Mouse (Mus musculus) erythroid progenitor cell, adult 5-6 weeks (primary cell): ENCODE measurements around the gene Gm14139. TPM values are rescaled to one million over a fixed set of nuclear protein-coding genes. Genes with fewer than 3 reads are reported as not detected.
"Not testable (repeated sequence)": the region's sequence is repeated elsewhere in the genome, so short reads cannot be mapped to it uniquely, and the experiment has no call there.

Experiments used
- ATAC-seq: replicated peaks from 2 replicates; pipeline ENCODE4 v1.8.0; 2016; ENCODE audit warnings: moderate number of reproducible peaks, mild to moderate bottlenecking, moderate TSS enrichment, inconsistent platforms; ENCODE audit not compliant: poor library complexity, low FRiP score, severe bottlenecking
- total RNA-seq, 2 experiments: library from RNA; stranded (forward) in 1 of 2; stranded (reverse) in 1 of 2; fragments of 150-400 nt in 1 of 2; fragments of 186-747, 209-891 nt in 1 of 2; gene quantifications; 2 replicates each; pipeline versions ENCODE4 v1.2.3 to v1.2.4; 2015 to 2017; ENCODE audit warnings: low replicate concordance in 2 of 2

Gene Gm14139
- not detected in 2 replicates for total RNA-seq (2015; ENCODE audit: low replicate concordance)
- not detected in 2 replicates for total RNA-seq (2017; ENCODE audit: low replicate concordance)

DNA sequence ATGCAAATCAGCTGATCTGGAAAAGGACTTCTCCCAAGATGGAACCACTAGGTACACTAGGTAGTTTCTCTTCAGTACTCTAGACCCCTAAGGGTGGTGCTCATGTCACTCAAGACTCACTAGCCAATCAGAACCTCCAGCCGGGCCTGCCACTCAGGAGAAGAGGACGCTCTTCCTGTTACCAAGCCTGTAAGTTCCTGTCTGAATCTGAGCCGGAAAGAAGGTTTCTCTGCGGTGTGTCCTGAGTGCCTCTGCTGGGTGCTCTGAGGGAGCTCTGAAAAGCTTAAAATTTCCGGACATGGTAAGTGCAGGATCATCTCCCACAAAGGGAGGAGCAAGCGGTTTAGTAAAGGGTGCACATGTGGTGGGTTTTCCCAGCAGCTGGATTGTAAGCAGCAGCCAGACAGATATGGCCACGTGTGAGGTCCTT is at the start of gene Gm14139:
Gene Gm14139, plus strand, starts transcription at position 186 of the 430 bp plus-strand sequence.
- ATAC-seq: not testable (repeated sequence)

DNA sequence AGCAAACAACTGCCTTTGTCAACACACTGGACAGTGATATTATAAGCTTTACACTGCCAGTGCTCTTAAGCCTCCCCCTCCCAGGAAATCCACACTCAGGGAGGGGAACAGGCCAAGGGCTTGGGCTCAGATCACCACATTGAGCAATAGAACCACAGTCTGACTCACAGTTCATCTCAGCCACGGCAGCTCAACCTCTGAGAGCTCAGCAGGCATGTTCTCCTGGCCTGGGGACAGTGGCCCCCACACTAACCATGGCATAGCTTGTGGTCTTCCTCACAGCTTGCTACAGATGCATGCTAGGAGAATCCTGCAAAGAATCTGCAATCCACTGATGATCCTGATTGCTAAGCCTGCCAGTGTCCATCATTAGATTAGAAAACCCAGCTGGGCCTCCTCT is 49.6 kb upstream of the Gm14139 start:
- ATAC-seq: not testable (repeated sequence)

DNA sequence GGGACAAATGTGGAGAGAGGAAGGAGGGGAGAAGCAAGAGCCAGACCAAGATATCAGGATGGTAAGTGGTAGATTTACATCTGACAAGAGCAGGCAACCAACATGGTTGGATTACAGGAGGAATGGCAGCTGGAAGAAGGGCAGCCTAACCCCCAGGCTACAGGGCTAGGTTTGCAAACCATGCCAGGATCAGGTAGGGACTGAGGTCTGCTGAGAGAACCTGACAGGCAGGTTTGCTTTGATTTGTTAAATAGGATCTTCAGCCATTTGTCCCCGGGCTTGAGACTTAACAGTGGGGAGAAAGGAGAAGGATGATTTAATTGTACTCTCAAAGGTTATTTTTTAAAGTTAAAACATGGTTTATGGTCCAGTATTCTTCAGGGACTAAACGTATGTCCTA is 48.8 kb upstream of the Gm14139 start:
- no peak for ATAC-seq

DNA sequence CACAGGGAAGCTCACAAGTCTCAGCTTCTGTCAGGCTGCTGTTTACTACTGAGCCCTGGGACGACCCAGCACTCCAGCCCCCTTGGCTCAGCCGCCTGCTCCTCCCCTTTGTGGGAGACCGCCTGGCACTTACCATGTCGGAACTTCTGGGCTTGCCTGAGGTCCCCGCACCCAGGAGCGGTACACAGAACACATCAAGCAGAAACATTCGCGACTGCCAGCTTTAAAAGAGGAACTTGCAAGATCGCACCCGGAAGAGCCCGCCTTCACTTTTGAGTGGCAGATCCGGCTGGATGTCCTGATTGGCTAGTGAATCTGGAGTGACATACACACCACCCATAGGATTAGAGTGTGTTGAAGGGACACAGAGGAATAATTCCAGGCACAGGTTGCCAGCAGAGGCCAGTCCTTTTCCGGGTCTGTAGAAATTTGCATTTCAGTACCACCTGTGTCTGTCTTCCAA is 45.1 kb upstream of the Gm14139 start, which contains the start of gene Zfp120:
Gene Zfp120, minus strand, starts transcription at position 274 of the 463 bp plus-strand sequence.
- peak; percentile 89 for ATAC-seq

DNA sequence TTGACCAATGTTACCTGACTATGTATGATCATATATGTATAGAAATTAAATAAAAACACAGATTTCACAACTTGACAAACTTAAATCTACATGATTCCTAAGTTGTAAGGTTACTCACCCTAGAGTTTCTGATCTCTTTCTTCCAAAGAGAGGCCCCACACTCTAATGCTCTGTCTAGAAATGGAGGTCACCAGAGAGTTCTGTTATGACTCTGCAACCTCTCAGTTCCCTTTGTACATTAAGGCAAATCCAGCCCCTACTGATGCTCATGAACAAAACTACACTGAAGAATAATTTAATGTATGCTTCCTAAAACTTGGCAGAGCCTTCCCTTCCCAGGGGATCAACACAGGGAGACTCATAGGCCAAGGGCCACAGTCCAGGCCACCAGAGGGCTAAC is 14.9 kb upstream of the Gm14139 start:
- no peak for ATAC-seq

DNA sequence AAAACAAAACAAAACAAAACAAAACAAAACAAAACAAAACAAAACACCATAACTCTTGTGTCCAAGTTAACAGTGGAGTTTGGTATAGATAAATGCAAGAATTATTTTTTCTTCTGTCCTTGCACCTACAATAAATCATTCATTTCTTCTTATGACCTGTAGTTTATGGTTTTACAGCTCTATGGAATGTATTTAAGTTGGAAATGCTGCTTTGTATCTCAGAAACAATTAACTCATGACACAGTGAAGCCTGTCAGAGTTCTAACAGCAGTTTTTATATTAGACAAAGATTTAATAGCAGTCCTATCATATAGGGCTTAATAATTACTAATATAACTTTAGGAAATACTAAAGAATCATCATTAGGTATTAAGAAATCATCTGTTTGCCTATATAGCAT is 7.7 kb upstream of the Gm14139 start:
- ATAC-seq: no peak

DNA sequence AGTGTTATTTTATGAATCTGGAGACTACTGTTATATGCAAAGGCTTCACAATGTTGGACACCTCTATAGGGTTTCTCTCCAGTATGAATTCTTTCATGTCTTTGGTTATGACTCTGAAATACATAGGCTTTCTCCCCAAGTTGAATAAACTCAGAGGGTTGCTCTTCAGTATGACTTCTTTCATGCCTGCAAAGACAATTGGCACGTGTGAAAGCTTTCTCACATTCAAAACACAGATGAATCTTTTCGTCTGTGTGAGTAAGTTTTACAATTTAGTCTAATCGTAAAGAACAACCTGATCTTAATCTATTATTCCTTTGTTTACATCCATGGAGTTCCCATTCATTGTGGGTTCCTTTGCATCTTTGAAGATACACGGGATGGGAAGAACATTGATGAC is 2.0 kb upstream of the Gm14139 start, which contains the start of gene Gm10770:
Gene Gm10770, minus strand, starts transcription at position 101 of the 400 bp plus-strand sequence.
- not testable (repeated sequence) for ATAC-seq

DNA sequence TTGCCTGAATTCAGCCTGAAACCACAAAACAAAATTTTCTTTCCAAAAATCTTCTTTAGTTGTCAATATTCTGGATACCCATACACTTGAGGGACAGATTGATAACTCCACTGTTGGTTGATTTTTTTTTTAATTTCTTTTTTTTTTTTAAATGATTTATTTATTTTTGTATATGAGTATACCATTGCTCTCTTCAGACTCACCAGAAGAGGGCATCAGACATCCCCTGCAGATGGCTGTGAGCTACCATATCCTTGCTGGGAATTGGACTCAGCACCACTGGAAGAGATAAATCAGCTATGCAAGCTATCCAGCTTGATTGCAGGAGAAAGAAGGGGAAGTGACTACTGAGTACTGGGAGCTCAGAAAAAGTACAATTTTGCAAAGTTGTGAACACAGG is 509 bp upstream of the Gm14139 start:
- ATAC-seq: not testable (repeated sequence)

DNA sequence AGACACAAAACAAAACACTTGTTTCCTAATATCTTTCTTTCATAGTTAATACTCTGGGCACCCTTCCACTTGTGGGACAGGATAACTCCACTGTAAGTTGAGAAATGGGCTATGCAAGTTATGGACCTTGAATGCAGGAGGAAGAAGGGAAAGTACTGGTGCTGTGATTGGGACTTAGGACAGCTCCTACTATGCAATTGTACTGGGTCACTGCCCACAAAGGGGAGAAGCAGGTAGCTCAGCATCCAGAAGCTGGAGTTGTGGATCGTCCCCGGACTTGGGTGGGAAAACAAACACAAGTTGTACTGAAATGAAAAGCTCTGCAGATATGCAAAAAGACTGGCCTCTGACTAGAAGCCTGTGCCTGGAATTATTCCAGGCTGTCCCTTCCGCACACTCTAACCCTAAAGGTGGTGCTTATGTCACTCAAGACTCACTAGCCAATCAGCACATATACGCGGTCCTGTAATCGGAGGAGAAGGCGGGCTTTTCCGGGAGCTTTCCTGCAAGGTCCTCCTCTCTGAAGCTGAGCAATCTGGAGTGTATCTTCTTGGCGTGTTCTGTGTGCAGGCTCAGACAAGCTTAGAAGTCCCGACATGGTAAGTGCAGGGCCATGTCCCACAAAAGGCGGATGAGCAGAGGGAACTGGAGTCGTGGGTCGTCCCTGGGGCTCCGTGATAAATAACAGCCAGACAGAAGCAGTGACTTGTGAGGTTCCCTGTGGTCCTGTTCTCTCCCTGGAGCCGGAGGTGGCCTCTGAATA is 36.2 kb downstream of the Gm14139 start, which contains the start of gene Zfp937:
Gene Zfp937, plus strand, starts transcription at position 474 of the 763 bp plus-strand sequence.
- not testable (repeated sequence) for ATAC-seq

DNA sequence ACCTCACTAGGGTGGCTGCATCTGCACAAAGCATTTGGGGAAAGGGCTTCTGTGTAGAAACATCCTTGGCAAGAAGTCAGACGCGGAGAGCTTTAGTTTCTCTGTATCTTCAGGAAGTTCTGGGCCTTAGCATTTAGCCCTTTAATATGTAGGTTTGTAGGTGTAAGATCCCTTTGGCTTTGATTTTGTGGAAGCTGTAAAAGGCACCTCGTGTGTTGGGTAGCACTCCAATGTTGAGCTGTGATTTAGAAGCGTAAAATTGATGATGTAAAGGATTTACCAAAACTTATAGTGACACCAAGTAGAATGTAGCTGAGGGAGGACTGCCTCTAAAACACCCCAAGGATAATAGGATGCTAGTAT is 36.8 kb downstream of the Gm14139 start:
- ATAC-seq: not testable (repeated sequence)

DNA sequence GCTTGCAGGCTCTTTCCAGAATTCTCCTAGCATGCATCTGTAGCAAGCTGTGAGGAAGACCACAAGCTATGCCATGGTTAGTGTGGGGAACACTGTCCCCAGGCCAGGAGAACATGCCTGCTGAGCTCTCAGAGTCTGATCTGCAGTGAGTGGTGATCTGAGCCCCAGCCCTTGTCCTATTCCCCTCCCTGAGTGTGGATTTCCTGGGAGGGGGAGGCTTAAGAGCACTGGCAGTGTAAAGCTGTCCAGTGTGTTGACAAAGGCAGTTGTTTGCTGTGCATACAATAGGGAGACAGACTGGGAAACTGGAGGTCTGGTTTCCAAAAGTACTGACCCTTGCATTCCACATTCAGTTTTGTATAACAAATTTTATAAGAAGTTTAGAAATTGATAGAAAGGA is 41.7 kb downstream of the Gm14139 start:
- ATAC-seq: not testable (repeated sequence)

Other genes with a start within 250 kb of the Gm14139 start
- 2.2 and 2.5 TPM in 2 replicates for gene Zfp120, start 45.0 kb upstream of the Gm14139 start, total RNA-seq (2015; ENCODE audit: low replicate concordance)
- gene Zfp120, start 45.0 kb upstream of the Gm14139 start, total RNA-seq (2017; ENCODE audit: low replicate concordance): 4.4 and 26.9 TPM in 2 replicates
- not detected in 2 replicates for gene Gm10770, start 2.1 kb upstream of the Gm14139 start, total RNA-seq (2015; ENCODE audit: low replicate concordance)
- gene Gm10770, start 2.1 kb upstream of the Gm14139 start, total RNA-seq (2017; ENCODE audit: low replicate concordance): not detected in 2 replicates
- gene Zfp937, start 36.3 kb downstream of the Gm14139 start, total RNA-seq (2015; ENCODE audit: low replicate concordance): 0.36 TPM in 1 of 2 replicates, not detected in the other
- not detected in 2 replicates for gene Zfp937, start 36.3 kb downstream of the Gm14139 start, total RNA-seq (2017; ENCODE audit: low replicate concordance)
- 2.5 TPM in 1 of 2 replicates, not detected in the other for gene Gm21994, start 73.8 kb downstream of the Gm14139 start, total RNA-seq (2015; ENCODE audit: low replicate concordance)
- not detected in 2 replicates for gene Gm21994, start 73.8 kb downstream of the Gm14139 start, total RNA-seq (2017; ENCODE audit: low replicate concordance)
- gene Gm14124, start 75.8 kb downstream of the Gm14139 start, total RNA-seq (2015; ENCODE audit: low replicate concordance): not detected in 2 replicates
- not detected in 2 replicates for gene Gm14124, start 75.8 kb downstream of the Gm14139 start, total RNA-seq (2017; ENCODE audit: low replicate concordance)
- gene Gm10130, start 141.9 kb downstream of the Gm14139 start, total RNA-seq (2015; ENCODE audit: low replicate concordance): 16.9 TPM in 1 of 2 replicates, not detected in the other
- not detected in 2 replicates for gene Gm10130, start 141.9 kb downstream of the Gm14139 start, total RNA-seq (2017; ENCODE audit: low replicate concordance)
- not detected in 2 replicates for gene 3300002I08Rik, start 181.0 kb downstream of the Gm14139 start, total RNA-seq (2015; ENCODE audit: low replicate concordance)
- gene 3300002I08Rik, start 181.0 kb downstream of the Gm14139 start, total RNA-seq (2017; ENCODE audit: low replicate concordance): not detected in 2 replicates